Mouse (Mus musculus) stomach, embryonic 16.5 days (tissue): ENCODE measurements around the gene Dido1. TPM values are rescaled to one million over a fixed set of nuclear protein-coding genes. Genes with fewer than 3 reads are reported as not detected.
A peak's percentile ranks its signal among the peaks of the same experiment; 100 is the strongest.

Source experiments
- ATAC-seq: fragments of 200-750 bp; cut with Nextera tagmentation; 2 replicates; pipeline ENCODE4 v1.8.0; 2017; ENCODE audit warnings: moderate number of reproducible peaks, moderate TSS enrichment; ENCODE audit not compliant: insufficient read depth, low FRiP score
- H3K27ac ChIP-seq: fragments of 300-500 bp; sonication (generic); 2 replicates; pipeline ENCODE4 v1.5.1; 2014; ENCODE audit warnings: low read length
- H3K27me3 ChIP-seq: fragments of 300-500 bp; sonication (generic); 2 replicates; pipeline ENCODE4 v1.6.1; 2014; ENCODE audit warnings: low read length, control low read depth, mixed read lengths; ENCODE audit not compliant: control insufficient read depth, insufficient read depth
- H3K36me3 ChIP-seq: fragments of 300-500 bp; sonication (generic); 2 replicates; pipeline ENCODE4 v1.6.1; 2014; ENCODE audit warnings: low read length; ENCODE audit not compliant: control insufficient read depth, insufficient read depth
- H3K4me1 ChIP-seq: fragments of 300-500 bp; sonication (generic); 2 replicates; pipeline ENCODE4 v1.6.1; 2014; ENCODE audit warnings: low read length, control low read depth, mixed read lengths; ENCODE audit not compliant: control insufficient read depth, insufficient read depth
- H3K4me2 ChIP-seq: fragments of 300-500 bp; sonication (generic); 2 replicates; pipeline ENCODE4 v1.6.1; 2014; ENCODE audit warnings: low read depth, low read length, mixed read lengths
- H3K4me3 ChIP-seq: fragments of 300-500 bp; sonication (generic); replicated peaks from 2 replicates; pipeline ENCODE4 v1.5.1; 2014; ENCODE audit warnings: mild to moderate bottlenecking, low read length
- H3K9ac ChIP-seq: fragments of 300-500 bp; sonication (generic); 2 replicates; pipeline ENCODE4 v1.6.1; 2014; ENCODE audit warnings: low read length
- H3K9me3 ChIP-seq: fragments of 300-500 bp; sonication (generic); replicated peaks from 2 replicates; pipeline ENCODE4 v1.6.1; 2016; ENCODE audit warnings: low read length, control low read depth; ENCODE audit not compliant: control insufficient read depth
- WGBS: fragments of 180-500 bp; shearing (Covaris S2); extraction: QIAGEN DNeasy Blood & Tissue Kit; methylation state at CpG from one replicate; pipeline ENCODE4 v1.1.7; 2014; 5-methylcytosine and 5-hydroxymethylcytosine counted together
- polyA plus RNA-seq: library from polyadenylated mRNA; unstranded; fragments of >200 nt; fragmentation: Nextera tagmentation; extraction: Ambion mirVana; gene quantifications from 2 replicates; pipeline ENCODE4 v1.2.1, GENCODE M21; 2015

Gene Dido1
- polyA plus RNA-seq, 1 experiment from 2014 or later = 26.7 TPM

- WGBS = under 1% methylated on average over 66 of the region's 66 CpGs
These were observed 7.8 kb downstream of the Dido1 start for GRCm38 (mm10) chr2:180701767-180702621.

GRCm38 (mm10) chr2:180701053-180701766, 8.6 kb downstream of the Dido1 start:
- Histone ChIP-seq H3K4me1 (peaks cover 32% of the 10 kb centered on the region), H3K27me3 (no peaks in the 10 kb centered on the region)
- 5% methylated on average over 26 of the region's 26 CpGs for WGBS

More at GRCm38 (mm10) chr2:180701767-180702621, 7.8 kb downstream of the Dido1 start:
- Histone ChIP-seq H3K27ac (peak overlapping the region; percentile 97), H3K27me3 (no peaks in the 10 kb centered on the region), H3K4me2 (peak overlapping the region; percentile 83), H3K36me3 (no peaks in the 10 kb centered on the region), H3K9me3 (no peaks in the 10 kb centered on the region), H3K9ac (peak overlapping the region; percentile 98), H3K4me1 (peaks cover 32% of the 10 kb centered on the region), H3K4me3 (peak overlapping the region; percentile 68)
- ATAC-seq = peak; percentile 96

GRCm38 (mm10) chr2:180700457-180700856, 9.3 kb downstream of the Dido1 start:
- 61% methylated on average over 5 of the region's 5 CpGs for WGBS
- peak overlapping the region; percentile 68 for H3K4me3 ChIP-seq
- ATAC-seq = no peak
- H3K27ac ChIP-seq = 0 out of 2 replicates have a peak overlapping the region, but pooled peaks have one; percentile 97
- peak overlapping the region; percentile 83 for H3K4me2 ChIP-seq
- H3K9me3 ChIP-seq = no peaks in the 10 kb centered on the region
- H3K4me1 ChIP-seq = peaks cover 35% of the 10 kb centered on the region
- no peaks in the 10 kb centered on the region for H3K36me3 ChIP-seq
- H3K27me3 ChIP-seq = no peaks in the 10 kb centered on the region
- peak overlapping the region; percentile 98 for H3K9ac ChIP-seq

More at GRCm38 (mm10) chr2:180701053-180701766, 8.6 kb downstream of the Dido1 start:
- peak overlapping the region; percentile 98 for H3K9ac ChIP-seq
- H3K4me2 ChIP-seq = peak overlapping the region; percentile 83
- H3K4me3 ChIP-seq = peak overlapping the region; percentile 68
- no peaks in the 10 kb centered on the region for H3K36me3 ChIP-seq
- H3K27ac ChIP-seq = peak overlapping the region; percentile 97
- peak; percentile 6; the same call in 1 of the 2 replicates for ATAC-seq
- no peaks in the 10 kb centered on the region for H3K9me3 ChIP-seq

GRCm38 (mm10) chr2:180695176-180695575, 14.6 kb downstream of the Dido1 start:
- Histone ChIP-seq H3K36me3 (no peaks in the 10 kb centered on the region), H3K4me1 (peaks cover 23% of the 10 kb centered on the region; the same call in 1 of the 2 replicates), H3K27ac (no peak overlapping the region), H3K4me3 (no peak overlapping the region), H3K4me2 (no peak overlapping the region), H3K27me3 (no peaks in the 10 kb centered on the region), H3K9me3 (no peaks in the 10 kb centered on the region), H3K9ac (no peak overlapping the region)
- WGBS = 76% methylated on average over 2 of the region's 2 CpGs
- ATAC-seq = no peak

GRCm38 (mm10) chr2:180692630-180693029, 17.2 kb downstream of the Dido1 start:
- Histone ChIP-seq H3K36me3 (peaks cover 9% of the 10 kb centered on the region; the same call in 1 of the 2 replicates), H3K27ac (no peak overlapping the region), H3K9ac (no peak overlapping the region), H3K9me3 (no peaks in the 10 kb centered on the region), H3K27me3 (no peaks in the 10 kb centered on the region), H3K4me2 (no peak overlapping the region), H3K4me1 (0 out of 2 replicates have a peak, but pooled peaks cover 11% of the 10 kb centered on the region), H3K4me3 (no peak overlapping the region)
- WGBS = 3% methylated on average over 1 of the region's 1 CpGs
- ATAC-seq = no peak

- Histone ChIP-seq H3K27me3 (no peaks in the 10 kb centered on the region), H3K27ac (no peak overlapping the region), H3K4me3 (no peak overlapping the region), H3K36me3 (peaks cover 9% of the 10 kb centered on the region; the same call in 1 of the 2 replicates), H3K9me3 (no peaks in the 10 kb centered on the region), H3K4me1 (0 out of 2 replicates have a peak, but pooled peaks cover 7% of the 10 kb centered on the region), H3K4me2 (no peak overlapping the region), H3K9ac (no peak overlapping the region)
- WGBS = 83% methylated on average over 5 of the region's 5 CpGs
- ATAC-seq = no peak
These were observed 20.0 kb downstream of the Dido1 start for GRCm38 (mm10) chr2:180689841-180690240.

GRCm38 (mm10) chr2:180684031-180684430, 25.8 kb downstream of the Dido1 start:
- no peaks in the 10 kb centered on the region for H3K4me1 ChIP-seq
- no peak for ATAC-seq
- no peak overlapping the region for H3K27ac ChIP-seq
- H3K9ac ChIP-seq = no peak overlapping the region
- WGBS = 78% methylated on average over 4 of the region's 4 CpGs
- H3K4me3 ChIP-seq = no peak overlapping the region
- no peaks in the 10 kb centered on the region for H3K27me3 ChIP-seq
- H3K4me2 ChIP-seq = no peak overlapping the region
- no peaks in the 10 kb centered on the region for H3K9me3 ChIP-seq
- peaks cover 25% of the 10 kb centered on the region for H3K36me3 ChIP-seq

- H3K4me3 ChIP-seq = no peak overlapping the region
- H3K9me3 ChIP-seq = no peaks in the 10 kb centered on the region
- peaks cover 25% of the 10 kb centered on the region for H3K36me3 ChIP-seq
- WGBS = 87% methylated on average over 2 of the region's 2 CpGs
- no peak overlapping the region for H3K9ac ChIP-seq
- H3K4me2 ChIP-seq = no peak overlapping the region
- no peak overlapping the region for H3K27ac ChIP-seq
- H3K4me1 ChIP-seq = no peaks in the 10 kb centered on the region
- no peak for ATAC-seq
- no peaks in the 10 kb centered on the region for H3K27me3 ChIP-seq
These were observed 26.3 kb downstream of the Dido1 start for GRCm38 (mm10) chr2:180683524-180683923.

GRCm38 (mm10) chr2:180681225-180681624, 28.6 kb downstream of the Dido1 start:
- peaks cover 21% of the 10 kb centered on the region for H3K36me3 ChIP-seq
- no peak overlapping the region for H3K4me2 ChIP-seq
- H3K4me1 ChIP-seq = no peaks in the 10 kb centered on the region
- no peak for ATAC-seq
- H3K9ac ChIP-seq = no peak overlapping the region
- H3K4me3 ChIP-seq = no peak overlapping the region
- H3K27me3 ChIP-seq = no peaks in the 10 kb centered on the region
- H3K27ac ChIP-seq = no peak overlapping the region
- no peaks in the 10 kb centered on the region for H3K9me3 ChIP-seq
- WGBS = 62% methylated on average over 2 of the region's 2 CpGs
